Mouse (Mus musculus) neural tube, embryonic 15.5 days (tissue): ENCODE results near the gene Lrrc3c. TPM values are rescaled to one million over a fixed set of nuclear protein-coding genes. Genes with fewer than 3 reads are reported as not detected.
A peak's percentile ranks its signal among the peaks of the same experiment; 100 is the strongest.

Experiments used
- ATAC-seq: fragments of 200-750 bp; cut with Nextera tagmentation; 2 replicates; pipeline ENCODE4 v1.8.0; 2017; ENCODE audit warnings: mild to moderate bottlenecking, moderate TSS enrichment, moderate library complexity; ENCODE audit not compliant: low FRiP score
- H3K27ac ChIP-seq: fragments of 300-500 bp; sonication (generic); replicated peaks from 2 replicates; pipeline ENCODE4 v1.5.1; 2015; ENCODE audit warnings: mild to moderate bottlenecking, inconsistent platforms
- H3K27me3 ChIP-seq: fragments of 300-500 bp; sonication (generic); replicated peaks from 2 replicates; pipeline ENCODE4 v1.6.1; 2015; ENCODE audit warnings: inconsistent platforms
- H3K36me3 ChIP-seq: fragments of 300-500 bp; sonication (generic); 2 replicates; pipeline ENCODE4 v1.6.1; 2015; ENCODE audit warnings: inconsistent platforms
- H3K4me1 ChIP-seq: fragments of 300-500 bp; sonication (generic); 2 replicates; pipeline ENCODE4 v1.6.1; 2015; ENCODE audit warnings: inconsistent platforms
- H3K4me2 ChIP-seq: fragments of 300-500 bp; sonication (generic); 2 replicates; pipeline ENCODE4 v1.6.1; 2015; ENCODE audit warnings: inconsistent platforms, mild to moderate bottlenecking, moderate library complexity
- H3K4me3 ChIP-seq: fragments of 300-500 bp; sonication (generic); replicated peaks from 2 replicates; pipeline ENCODE4 v1.5.1; 2015; ENCODE audit warnings: mild to moderate bottlenecking, inconsistent platforms
- H3K9ac ChIP-seq: fragments of 300-500 bp; sonication (generic); replicated peaks from 2 replicates; pipeline ENCODE4 v1.6.1; 2015; ENCODE audit warnings: mild to moderate bottlenecking, inconsistent platforms
- H3K9me3 ChIP-seq: fragments of 300-500 bp; sonication (generic); replicated peaks from 2 replicates; pipeline ENCODE4 v1.6.1; 2016; ENCODE audit warnings: inconsistent platforms
- WGBS: fragments of 180-500 bp; shearing (Covaris S2); methylation state at CpG from one replicate; pipeline ENCODE4 v1.1.7; 2015; ENCODE audit warnings: mixed read lengths; 5-methylcytosine and 5-hydroxymethylcytosine counted together
- polyA plus RNA-seq: library from polyadenylated mRNA; unstranded; fragments of >200 nt; fragmentation: Nextera tagmentation; extraction: Ambion mirVana; gene quantifications from 2 replicates; pipeline ENCODE4 v1.2.1, GENCODE M21; 2015

Lrrc3c gene
- polyA plus RNA-seq, 1 experiment from 2014 or later = not detected

DNA sequence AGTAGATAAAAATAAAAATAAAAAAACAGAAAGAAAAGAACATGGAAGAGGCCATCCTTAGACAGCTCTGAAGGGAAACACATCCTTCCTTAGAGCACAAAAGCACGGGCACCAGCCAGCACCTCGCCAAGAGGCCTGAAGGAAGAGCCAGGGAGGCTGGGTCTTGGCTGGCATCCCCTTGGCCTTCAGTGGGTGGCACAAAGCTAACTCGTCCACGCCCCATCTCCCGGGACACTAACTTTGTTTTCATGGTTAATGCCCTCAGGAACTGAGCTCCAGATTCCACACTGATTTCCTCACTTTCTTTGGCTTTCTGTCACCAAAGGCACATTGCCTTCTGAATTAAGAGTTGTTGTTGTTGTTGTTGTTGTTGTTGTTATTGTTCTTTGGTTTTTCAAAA is 20.3 kb upstream of the Lrrc3c start:
- Histone ChIP-seq H3K27me3 (no peaks in the 10 kb centered on the region), H3K9me3 (no peaks in the 10 kb centered on the region), H3K27ac (no peak overlapping the region), H3K4me1 (no peaks in the 10 kb centered on the region), H3K4me3 (no peak overlapping the region), H3K4me2 (no peak overlapping the region), H3K9ac (no peak overlapping the region), H3K36me3 (peaks cover 20% of the 10 kb centered on the region)
- no peak for ATAC-seq
- 93% methylated on average over 5 of the region's 5 CpGs for WGBS

- H3K4me2 ChIP-seq = no peak overlapping the region
- peaks cover 15% of the 10 kb centered on the region for H3K4me1 ChIP-seq
- no peak overlapping the region for H3K9ac ChIP-seq
- H3K36me3 ChIP-seq = peaks cover 28% of the 10 kb centered on the region
- H3K27me3 ChIP-seq = no peaks in the 10 kb centered on the region
- WGBS = 81% methylated on average over 16 of the region's 16 CpGs
- no peak overlapping the region for H3K4me3 ChIP-seq
- H3K9me3 ChIP-seq = no peaks in the 10 kb centered on the region
- H3K27ac ChIP-seq = no peak overlapping the region
- ATAC-seq = no peak
These were observed 17.6 kb upstream of the Lrrc3c start for GRCm38 (mm10) chr11:98580301-98581121.

GRCm38 (mm10) chr11:98581286-98582029 is 16.6 kb upstream of the Lrrc3c start:
- no peak overlapping the region for H3K9ac ChIP-seq
- H3K4me1 ChIP-seq = peaks cover 25% of the 10 kb centered on the region
- H3K4me3 ChIP-seq = no peak overlapping the region
- no peak for ATAC-seq
- no peaks in the 10 kb centered on the region for H3K27me3 ChIP-seq
- 74% methylated on average over 17 of the region's 17 CpGs for WGBS
- no peaks in the 10 kb centered on the region for H3K9me3 ChIP-seq
- H3K36me3 ChIP-seq = peaks cover 28% of the 10 kb centered on the region
- no peak overlapping the region for H3K27ac ChIP-seq
- H3K4me2 ChIP-seq = no peak overlapping the region

- Histone ChIP-seq H3K27ac (no peak overlapping the region), H3K27me3 (no peaks in the 10 kb centered on the region), H3K4me1 (peaks cover 26% of the 10 kb centered on the region), H3K4me2 (no peak overlapping the region), H3K9ac (no peak overlapping the region), H3K36me3 (peaks cover 28% of the 10 kb centered on the region), H3K9me3 (no peaks in the 10 kb centered on the region), H3K4me3 (no peak overlapping the region)
- no peak for ATAC-seq
- WGBS = 88% methylated on average over 8 of the region's 8 CpGs
These were observed 16.1 kb upstream of the Lrrc3c start for GRCm38 (mm10) chr11:98582030-98582388.

DNA sequence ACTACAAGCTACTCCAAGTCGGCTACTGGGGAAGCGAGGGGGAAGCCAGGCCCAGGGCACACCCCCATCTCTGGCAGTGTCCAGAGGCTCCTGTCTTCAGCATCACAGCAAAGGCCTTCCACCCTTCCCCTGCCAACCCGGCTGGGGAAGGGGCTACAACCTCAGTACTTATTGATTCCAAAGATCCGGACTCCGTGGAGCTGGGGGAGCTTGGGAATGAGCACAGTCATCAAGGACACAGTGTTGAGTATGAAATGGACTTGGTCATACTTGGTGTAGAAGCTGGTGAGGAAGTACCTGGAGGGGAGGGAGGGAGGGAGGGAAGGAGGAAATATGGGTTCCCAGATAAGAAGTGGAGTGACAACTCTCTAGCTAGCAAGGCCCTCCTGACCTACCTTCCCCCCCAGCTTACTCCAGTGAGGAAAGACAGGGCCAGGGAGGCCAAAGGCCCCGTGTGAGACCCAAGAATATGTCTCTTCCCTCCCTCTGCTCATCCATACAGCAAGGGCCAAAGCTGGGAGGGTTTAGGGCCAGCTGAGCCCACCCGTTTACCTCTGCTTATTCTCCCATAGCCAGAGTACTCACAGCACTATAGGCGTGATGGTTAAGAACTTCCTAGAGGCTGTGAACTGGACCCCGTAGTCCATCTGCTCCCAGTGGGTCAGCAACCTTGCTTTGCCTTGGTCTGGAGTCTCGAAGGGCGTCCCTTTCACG is 15.4 kb upstream of the Lrrc3c start:
- H3K27me3 ChIP-seq = no peaks in the 10 kb centered on the region
- no peak overlapping the region for H3K4me2 ChIP-seq
- H3K27ac ChIP-seq = no peak overlapping the region
- peaks cover 28% of the 10 kb centered on the region for H3K36me3 ChIP-seq
- ATAC-seq = no peak
- no peak overlapping the region for H3K4me3 ChIP-seq
- peaks cover 30% of the 10 kb centered on the region for H3K4me1 ChIP-seq
- 92% methylated on average over 12 of the region's 12 CpGs for WGBS
- H3K9me3 ChIP-seq = no peaks in the 10 kb centered on the region
- no peak overlapping the region for H3K9ac ChIP-seq

DNA sequence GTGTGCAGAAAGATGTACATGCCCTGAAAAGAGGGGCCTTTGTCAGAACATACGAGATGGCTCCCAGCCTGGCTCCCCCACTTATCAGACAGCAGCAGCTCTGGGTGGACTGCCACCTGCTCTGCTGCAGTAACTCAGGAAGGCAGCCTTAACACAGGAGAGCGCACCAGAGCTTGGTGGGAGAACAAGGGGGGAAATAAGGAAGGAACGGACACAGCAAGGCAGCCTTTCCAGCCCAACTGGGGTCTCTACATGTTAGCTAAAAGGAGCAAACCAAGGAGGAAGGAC is 14.9 kb upstream of the Lrrc3c start:
- no peak overlapping the region for H3K4me3 ChIP-seq
- no peak overlapping the region for H3K9ac ChIP-seq
- peaks cover 28% of the 10 kb centered on the region for H3K36me3 ChIP-seq
- no peaks in the 10 kb centered on the region for H3K27me3 ChIP-seq
- H3K9me3 ChIP-seq = no peaks in the 10 kb centered on the region
- 91% methylated on average over 3 of the region's 3 CpGs for WGBS
- no peak overlapping the region for H3K27ac ChIP-seq
- no peak for ATAC-seq
- peaks cover 35% of the 10 kb centered on the region for H3K4me1 ChIP-seq
- no peak overlapping the region for H3K4me2 ChIP-seq

DNA sequence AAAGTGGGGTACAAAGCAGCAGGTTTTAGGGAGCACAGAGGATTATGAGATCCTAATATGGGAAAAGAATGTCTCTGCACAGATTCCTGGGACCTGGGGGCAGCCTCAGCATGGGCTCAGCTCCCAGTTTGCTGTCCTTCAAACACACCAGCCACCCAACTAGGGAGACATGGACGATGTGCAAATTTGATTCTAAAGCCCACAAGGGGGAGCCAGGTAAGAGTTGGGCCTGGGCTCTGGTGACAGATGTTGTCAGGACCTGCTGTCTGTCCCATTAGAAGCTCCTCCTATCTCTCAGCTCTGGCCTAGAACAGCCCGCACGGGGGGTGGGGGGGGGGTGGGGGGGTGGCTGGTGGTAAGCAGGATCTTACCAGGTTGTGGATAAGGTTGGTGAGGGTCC is 14.5 kb upstream of the Lrrc3c start:
- H3K4me1 ChIP-seq = peaks cover 39% of the 10 kb centered on the region
- no peak overlapping the region for H3K9ac ChIP-seq
- no peak overlapping the region for H3K4me3 ChIP-seq
- H3K27ac ChIP-seq = no peak overlapping the region
- H3K9me3 ChIP-seq = no peaks in the 10 kb centered on the region
- 36% methylated on average over 3 of the region's 3 CpGs for WGBS
- H3K4me2 ChIP-seq = no peak overlapping the region
- H3K36me3 ChIP-seq = peaks cover 28% of the 10 kb centered on the region
- no peaks in the 10 kb centered on the region for H3K27me3 ChIP-seq
- no peak for ATAC-seq

DNA sequence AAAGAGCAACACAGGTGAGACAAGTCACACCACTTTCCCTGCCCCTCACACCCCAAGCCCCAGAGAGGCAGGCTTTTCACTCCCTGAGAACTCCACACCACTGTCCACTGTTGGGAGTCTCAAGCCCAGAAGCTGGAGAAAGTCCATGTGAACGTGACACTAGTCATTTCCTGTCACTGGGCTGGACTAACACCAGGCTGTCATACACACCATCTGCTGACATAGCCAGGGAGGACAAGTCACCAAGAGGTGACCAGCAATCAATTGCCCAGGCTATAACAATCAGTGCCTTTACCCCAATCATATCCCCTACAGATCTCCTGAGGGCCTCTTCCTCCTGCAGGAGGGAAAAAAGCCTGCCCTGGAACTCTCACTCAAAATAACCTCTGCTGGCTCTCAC is 13.9 kb upstream of the Lrrc3c start:
- H3K36me3 ChIP-seq = peaks cover 28% of the 10 kb centered on the region
- no peak overlapping the region for H3K9ac ChIP-seq
- H3K4me2 ChIP-seq = no peak overlapping the region
- 80% methylated on average over 1 of the region's 1 CpGs for whole genome bisulfite sequencing
- H3K4me3 ChIP-seq = no peak overlapping the region
- no peak overlapping the region for H3K27ac ChIP-seq
- no peaks in the 10 kb centered on the region for H3K27me3 ChIP-seq
- no peaks in the 10 kb centered on the region for H3K9me3 ChIP-seq
- H3K4me1 ChIP-seq = peaks cover 42% of the 10 kb centered on the region
- ATAC-seq = no peak

DNA sequence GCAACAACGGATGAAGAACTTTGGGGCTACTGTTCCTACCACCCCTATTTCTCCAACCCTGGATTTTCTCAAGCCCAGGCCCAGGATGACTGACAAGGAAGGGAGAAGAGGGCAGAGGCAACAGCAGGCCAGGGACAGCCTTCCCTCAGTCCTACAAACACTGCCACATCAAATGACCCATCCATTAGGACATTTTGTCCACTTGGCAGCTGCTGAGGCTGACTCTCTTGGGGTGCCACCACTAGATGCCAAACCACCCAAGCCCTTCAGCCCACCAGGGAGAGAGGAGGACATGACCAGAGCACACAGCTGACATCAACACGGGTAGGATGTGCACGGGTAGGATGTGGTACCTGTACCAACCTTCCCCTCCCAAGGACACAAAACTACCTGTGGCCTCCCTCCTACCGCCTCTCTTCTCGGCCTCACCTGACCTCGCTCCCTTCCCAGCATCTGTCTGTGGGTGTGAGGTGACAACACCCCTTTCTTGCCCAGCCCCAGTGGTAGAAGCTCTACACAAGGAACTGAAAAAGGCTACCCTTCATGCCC is 13.4 kb upstream of the Lrrc3c start:
- Histone ChIP-seq H3K4me2 (no peak overlapping the region), H3K4me1 (peaks cover 42% of the 10 kb centered on the region), H3K27ac (no peak overlapping the region), H3K27me3 (no peaks in the 10 kb centered on the region), H3K36me3 (peaks cover 28% of the 10 kb centered on the region), H3K9ac (no peak overlapping the region), H3K9me3 (no peaks in the 10 kb centered on the region), H3K4me3 (no peak overlapping the region)
- WGBS = 95% methylated on average over 6 of the region's 6 CpGs
- ATAC-seq = no peak

GRCm38 (mm10) chr11:98586087-98586891 is 11.8 kb upstream of the Lrrc3c start:
- Histone ChIP-seq H3K9me3 (no peaks in the 10 kb centered on the region), H3K27me3 (no peaks in the 10 kb centered on the region; the same call in 1 of the 2 replicates), H3K27ac (peak overlapping the region; percentile 88), H3K4me1 (peaks cover 42% of the 10 kb centered on the region), H3K9ac (peak overlapping the region; percentile 92), H3K36me3 (peaks cover 21% of the 10 kb centered on the region), H3K4me2 (peak overlapping the region; percentile 94), H3K4me3 (peak overlapping the region; percentile 93)
- ATAC-seq = peak; percentile 58
- WGBS = 3% methylated on average over 21 of the region's 22 CpGs
